Mouse (Mus musculus): ENCODE data around the gene Cst9. TPM values are rescaled to one million over a fixed set of nuclear protein-coding genes. Genes with fewer than 3 reads are reported as not detected.

Cst9 gene
- polyA plus RNA-seq, 1 experiment from 2014 or later = not detected

Other genes with a start within 250 kb of the Cst9 start
- gene Nxt1, start 162.5 kb upstream of the Cst9 start, polyA plus RNA-seq (2014; fragmentation: Nextera tagmentation; extraction: Ambion mirVana) = 129 and 133 TPM in 2 replicates
- gene Gzf1, start 154.1 kb upstream of the Cst9 start, polyA plus RNA-seq (2014; fragmentation: Nextera tagmentation; extraction: Ambion mirVana) = 26.1 and 28.4 TPM in 2 replicates
- 3.1 and 3.2 TPM in 2 replicates for gene Napb, start 102.7 kb upstream of the Cst9 start, polyA plus RNA-seq (2014; fragmentation: Nextera tagmentation; extraction: Ambion mirVana)
- 0.25 TPM in 1 of 2 replicates, not detected in the other for gene Cstl1, start 84.8 kb upstream of the Cst9 start, polyA plus RNA-seq (2014; fragmentation: Nextera tagmentation; extraction: Ambion mirVana)
- gene Cst11, start 63.6 kb upstream of the Cst9 start, polyA plus RNA-seq (2014; fragmentation: Nextera tagmentation; extraction: Ambion mirVana) = not detected in 2 replicates
- gene 8030411F24Rik, start 53.1 kb upstream of the Cst9 start, polyA plus RNA-seq (2014; fragmentation: Nextera tagmentation; extraction: Ambion mirVana) = not detected in 2 replicates
- not detected in 2 replicates for gene Cst12, start 45.8 kb upstream of the Cst9 start, polyA plus RNA-seq (2014; fragmentation: Nextera tagmentation; extraction: Ambion mirVana)
- gene Cst8, start 36.4 kb upstream of the Cst9 start, polyA plus RNA-seq (2014; fragmentation: Nextera tagmentation; extraction: Ambion mirVana) = not detected in 2 replicates
- gene Cst13, start 15.1 kb upstream of the Cst9 start, polyA plus RNA-seq (2014; fragmentation: Nextera tagmentation; extraction: Ambion mirVana) = not detected in 2 replicates
- not detected in 2 replicates for gene 9230104L09Rik, start 29.9 kb downstream of the Cst9 start, polyA plus RNA-seq (2014; fragmentation: Nextera tagmentation; extraction: Ambion mirVana)
- gene Cst3, start 40.5 kb downstream of the Cst9 start, polyA plus RNA-seq (2014; fragmentation: Nextera tagmentation; extraction: Ambion mirVana) = 246 and 272 TPM in 2 replicates
- not detected in 2 replicates for gene Gm1330, start 168.1 kb downstream of the Cst9 start, polyA plus RNA-seq (2014; fragmentation: Nextera tagmentation; extraction: Ambion mirVana)
- gene Gm10750, start 182.1 kb downstream of the Cst9 start, polyA plus RNA-seq (2014; fragmentation: Nextera tagmentation; extraction: Ambion mirVana) = not detected in 2 replicates

Data from limb, embryonic 11.5 days (tissue).